Mouse (Mus musculus) cortical plate, adult 2 months (tissue): ENCODE data around the gene Mtfmt.

ENCODE experiments used
- CTCF ChIP-seq: fragments of 200-500 bp; IDR thresholded peaks from 2 replicates; pipeline ENCODE4 v1.5.1; 2011; ENCODE audit warnings: mild to moderate bottlenecking, control low read depth, low read length; ENCODE audit not compliant: insufficient read depth; ENCODE audit errors: extremely low read depth
- POLR2A ChIP-seq: fragments of 200-500 bp; IDR thresholded peaks from 2 replicates; pipeline ENCODE4 v1.6.1; 2011; ENCODE audit warnings: mild to moderate bottlenecking, low read length, control low read depth; ENCODE audit not compliant: insufficient read depth; ENCODE audit errors: extremely low read depth

DNA sequence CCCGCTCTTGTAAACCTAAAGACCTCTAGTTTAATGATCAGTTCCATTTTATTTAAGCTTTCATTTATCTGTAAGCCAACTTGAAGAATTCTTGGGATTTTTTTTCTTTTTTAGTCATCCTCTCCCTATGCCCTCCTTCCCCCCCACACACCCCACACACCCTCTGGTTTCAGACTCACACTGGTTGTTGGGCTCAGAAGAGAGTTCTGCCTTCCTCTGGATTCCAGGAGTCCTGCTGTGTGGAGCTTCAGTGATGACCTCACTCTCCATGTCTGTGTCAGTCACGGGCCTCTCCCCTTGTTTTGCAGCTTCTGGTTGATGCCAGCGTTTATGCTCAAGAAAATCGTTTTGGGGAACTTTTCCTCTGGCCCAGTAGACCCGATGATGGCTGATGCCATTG, 44.5 kb downstream of the Mtfmt start:
- TF ChIP-seq POLR2A, result no peak
- no peak for TF ChIP-seq CTCF
